In the genomic region with DNA sequence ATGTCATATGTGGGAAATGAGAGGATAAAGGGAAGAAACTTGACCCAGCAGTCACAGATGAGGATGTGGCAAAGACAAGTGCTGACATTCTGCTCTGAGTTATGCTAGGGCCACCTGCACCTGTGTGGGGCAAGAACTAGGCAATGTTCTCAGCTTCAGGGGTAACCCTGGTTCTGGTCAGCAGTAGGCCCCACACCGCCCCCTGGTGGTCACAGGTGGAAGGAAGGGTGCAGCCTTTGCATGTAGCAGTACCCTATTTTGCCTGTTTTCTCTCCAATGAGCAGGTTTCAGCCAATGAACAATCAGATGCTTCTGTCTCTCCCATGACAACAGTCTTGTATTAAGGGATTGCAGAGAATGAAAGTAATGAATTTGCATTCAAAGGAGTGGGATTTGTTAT, we compare ENCODE assay signal across 7 mouse cellular contexts. TPM values are rescaled to one million over a fixed set of nuclear protein-coding genes. Genes with fewer than 3 reads are reported as not detected.
A peak's percentile ranks its signal among the peaks of the same experiment; 100 is the strongest.
DNase-seq lines count a peak whose midpoint lies in the region; ATAC-seq and TF ChIP-seq lines count a peak whose summit lies in the region.

No protein-coding gene starts in this region.

- DNase-seq in MN1 (ENCODE audit: low spot score) = peak; percentile 62
- peak; percentile 62 to 69 for DNase-seq in adrenal gland, postnatal 4 days (ENCODE audit: low spot score in 2 of 2)
- peak; percentile 26 for DNase-seq in heart, postnatal 25 days (ENCODE audit: low spot score)
- peak; percentile 46 to 57 for DNase-seq in layer of hippocampus, postnatal 36 days
- peak; percentile 34 to 40 for DNase-seq in spleen, postnatal 36 days (ENCODE audit: low spot score in 2 of 2)

- TF ChIP-seq CTCF in embryonic fibroblast, embryonic 13.5 days (IDR thresholded peaks at IDR 0.05; ENCODE audit: borderline replicate concordance, insufficient read depth, low read length) = peak; percentile 91

- intact Hi-C loops in heart, postnatal 25 days (cut with DNase I) = loop anchor here (2.0 kb wide), 1 partner anchor 41 kb away; no protein-coding TSS in a partner anchor

- no peaks in the 10 kb centered on the region for H3K4me1 ChIP-seq in embryonic fibroblast, embryonic 13.5 days (ENCODE audit: control insufficient read depth, insufficient read depth, low read length)

- no peak overlapping the region for H3K4me3 ChIP-seq in embryonic fibroblast, embryonic 13.5 days (ENCODE audit: insufficient read depth, low read length)

- TF ChIP-seq POLR2A in embryonic fibroblast, embryonic 13.5 days (IDR thresholded peaks at IDR 0.05; ENCODE audit: low read depth, low read length) = no peak

- ATAC-seq in megakaryocyte-erythroid progenitor cell, adult 5-6 weeks (replicated peaks; ENCODE audit: low FRiP score, low TSS enrichment, poor library complexity, severe bottlenecking) = peak; percentile 82

- H3K27ac ChIP-seq in embryonic fibroblast, embryonic 13.5 days (ENCODE audit: insufficient read depth, low read length) = no peak overlapping the region

RNA-seq across cellular contexts. Expression of a gene that starts 11.4 kb away (rescaled TPM):
- total RNA-seq in adrenal gland, postnatal 4 days (2021) = 10 to 100 TPM; 11.2 to 12.1 TPM
- polyA plus RNA-seq in embryonic fibroblast, embryonic 13.5 days (2011; ENCODE audit: insufficient read length, low read depth, missing spikeins) = 5.5 and 5.6 TPM in 2 replicates
- total RNA-seq in heart, postnatal 25 days (2021) = 1 to 10 TPM; 1.8 to 2.6 TPM
- 1 to 10 TPM; 7.6 to 9.1 TPM for total RNA-seq in layer of hippocampus, postnatal 36 days (2021)
- 9.4 and 12.1 TPM in 2 replicates for total RNA-seq in megakaryocyte-erythroid progenitor cell, adult 5-6 weeks (2014; fragmentation: Nextera tagmentation)
- 8.0 and 8.4 TPM in 2 replicates for total RNA-seq in megakaryocyte-erythroid progenitor cell, adult 5-6 weeks (2017)

RNA-seq across cellular contexts. Expression of a gene that starts 19.4 kb away (rescaled TPM):
- total RNA-seq in adrenal gland, postnatal 4 days (2021) = 10 to 100 TPM; 44.0 to 46.6 TPM
- 22.4 and 24.9 TPM in 2 replicates for polyA plus RNA-seq in embryonic fibroblast, embryonic 13.5 days (2011; ENCODE audit: insufficient read length, low read depth, missing spikeins)
- 10 to 100 TPM; 23.3 to 27.2 TPM for total RNA-seq in heart, postnatal 25 days (2021)
- 10 to 100 TPM; 26.3 to 28.8 TPM for total RNA-seq in layer of hippocampus, postnatal 36 days (2021)
- 7.9 and 12.4 TPM in 2 replicates for total RNA-seq in megakaryocyte-erythroid progenitor cell, adult 5-6 weeks (2014; fragmentation: Nextera tagmentation)
- total RNA-seq in megakaryocyte-erythroid progenitor cell, adult 5-6 weeks (2017) = 5.0 and 20.3 TPM in 2 replicates

RNA-seq across cellular contexts. Expression of a gene that starts 38.0 kb away (rescaled TPM):
- total RNA-seq in adrenal gland, postnatal 4 days (2021) = 1 to 10 TPM; 5.2 to 5.7 TPM
- polyA plus RNA-seq in embryonic fibroblast, embryonic 13.5 days (2011; ENCODE audit: insufficient read length, low read depth, missing spikeins) = 3.4 and 7.8 TPM in 2 replicates
- under 1 TPM; 0.94 to 0.98 TPM for total RNA-seq in heart, postnatal 25 days (2021)
- total RNA-seq in layer of hippocampus, postnatal 36 days (2021) = under 1 TPM; 0.15 TPM
- total RNA-seq in megakaryocyte-erythroid progenitor cell, adult 5-6 weeks (2014; fragmentation: Nextera tagmentation) = not detected in 2 replicates
- not detected in 2 replicates for total RNA-seq in megakaryocyte-erythroid progenitor cell, adult 5-6 weeks (2017)
